Mouse (Mus musculus): ENCODE measurements around the gene Slc39a9. TPM values are rescaled to one million over a fixed set of nuclear protein-coding genes. Genes with fewer than 3 reads are reported as not detected.

Gene Slc39a9
- polyA plus RNA-seq, 1 experiment = 25.9 TPM

DNA sequence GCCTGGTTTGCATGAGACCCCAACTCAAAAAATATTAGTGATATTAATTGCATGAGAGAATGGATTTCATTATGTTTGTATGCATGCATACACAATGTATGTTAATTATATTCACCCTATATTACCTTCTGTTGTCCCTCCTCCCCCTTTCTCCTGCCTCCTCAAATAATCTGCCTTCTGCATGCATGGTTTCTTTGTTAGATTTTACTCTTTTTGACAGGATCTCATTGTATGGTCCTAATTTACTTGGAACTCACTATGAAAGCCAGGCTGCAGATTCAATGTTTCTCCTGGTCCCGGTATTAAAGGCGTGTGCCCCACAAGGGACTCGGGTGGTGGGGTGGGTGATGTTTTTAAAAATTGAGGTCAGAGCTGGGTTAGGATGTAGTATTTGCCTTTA is 40.6 kb downstream of the Slc39a9 start:
- Histone ChIP-seq H3K4me1 (ENCODE audit: control insufficient read depth, insufficient read depth, low read length) (no peaks in the 10 kb centered on the region), H3K4me3 (ENCODE audit: insufficient read depth, low read length) (no peak overlapping the region), H3K27ac (ENCODE audit: insufficient read depth, low read depth, low read length) (no peak overlapping the region)
- TF ChIP-seq CTCF (IDR thresholded peaks at IDR 0.05; ENCODE audit: low read depth, low read length) = no peak
- TF ChIP-seq POLR2A (IDR thresholded peaks at IDR 0.05; ENCODE audit: borderline replicate concordance, low read depth, low read length) = no peak

DNA sequence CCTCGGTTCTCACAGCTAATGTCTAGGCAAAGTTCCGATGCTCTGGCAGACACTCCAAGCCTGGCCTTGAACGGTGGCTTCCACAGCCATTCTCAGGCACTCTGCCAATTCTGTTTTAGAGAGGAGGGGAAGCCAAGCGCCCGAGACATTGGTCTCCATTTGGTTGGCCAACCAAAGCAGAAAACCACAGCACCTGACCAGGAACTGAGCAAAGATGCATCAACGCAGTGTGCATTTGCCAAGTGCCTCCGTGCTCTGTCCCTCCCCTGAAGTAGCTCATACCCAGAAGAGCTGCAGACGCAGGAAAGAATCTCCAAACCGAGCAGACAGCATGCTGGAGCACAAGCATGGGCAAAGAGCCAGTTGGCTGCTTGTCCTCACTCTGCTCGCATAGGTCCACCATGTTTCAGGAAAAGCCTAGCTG is 44.1 kb downstream of the Slc39a9 start:
- no peak overlapping the region for H3K27ac ChIP-seq (ENCODE audit: insufficient read depth, low read depth, low read length)
- no peak for TF ChIP-seq POLR2A (IDR thresholded peaks at IDR 0.05; ENCODE audit: borderline replicate concordance, low read depth, low read length)
- TF ChIP-seq CTCF (IDR thresholded peaks at IDR 0.05; ENCODE audit: low read depth, low read length) = no peak
- no peaks in the 10 kb centered on the region for H3K4me1 ChIP-seq (ENCODE audit: control insufficient read depth, insufficient read depth, low read length)
- H3K4me3 ChIP-seq (ENCODE audit: insufficient read depth, low read length) = no peak overlapping the region

DNA sequence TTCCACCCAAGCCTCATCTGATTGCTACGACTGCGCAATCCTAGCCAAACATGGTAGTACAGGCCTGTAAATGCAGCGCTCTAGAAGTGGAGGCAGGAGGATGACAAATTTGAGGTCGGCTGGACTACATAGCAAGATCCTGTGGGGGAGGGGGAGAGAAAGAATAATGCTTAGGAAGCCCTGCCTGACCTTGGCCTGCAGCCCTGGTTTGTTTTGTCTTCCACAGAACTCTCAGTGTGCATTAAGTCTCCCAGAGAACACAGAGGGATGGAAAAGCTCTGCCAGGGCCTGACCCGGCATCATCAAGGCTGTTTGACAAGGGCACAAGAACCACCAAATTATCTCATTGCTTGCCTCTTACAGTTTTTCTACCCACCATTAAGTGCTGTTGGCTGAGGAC is 46.0 kb downstream of the Slc39a9 start:
- TF ChIP-seq POLR2A (IDR thresholded peaks at IDR 0.05; ENCODE audit: borderline replicate concordance, low read depth, low read length) (no peak), CTCF (IDR thresholded peaks at IDR 0.05; ENCODE audit: low read depth, low read length) (no peak)

DNA sequence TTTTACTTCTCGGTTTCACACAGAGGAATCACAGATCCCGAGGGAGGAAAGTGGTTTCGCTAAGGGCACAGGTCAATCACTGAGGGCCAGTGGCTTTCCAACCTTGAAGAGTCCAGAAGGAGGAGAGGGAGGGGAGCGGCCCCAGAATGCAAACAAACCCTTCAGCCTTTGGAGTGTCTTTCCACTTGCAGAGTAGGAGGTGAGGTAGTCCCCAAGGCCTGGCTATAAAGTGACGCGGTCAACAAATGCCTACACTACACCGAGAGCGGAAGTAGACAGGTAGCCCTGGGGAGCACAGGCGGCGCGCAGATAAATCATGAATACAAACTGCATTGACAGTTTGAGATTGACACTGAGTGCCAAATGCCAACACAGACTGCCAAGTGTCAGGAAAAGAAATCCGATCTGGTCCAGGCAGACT is 48.0 kb downstream of the Slc39a9 start:
- TF ChIP-seq POLR2A (IDR thresholded peaks at IDR 0.05; ENCODE audit: borderline replicate concordance, low read depth, low read length) (no peak), CTCF (IDR thresholded peaks at IDR 0.05; ENCODE audit: low read depth, low read length) (no peak)
- Histone ChIP-seq H3K4me1 (ENCODE audit: control insufficient read depth, insufficient read depth, low read length) (no peaks in the 10 kb centered on the region), H3K27ac (ENCODE audit: insufficient read depth, low read depth, low read length) (no peak overlapping the region), H3K4me3 (ENCODE audit: insufficient read depth, low read length) (no peak overlapping the region)

More for the DNA sequence above, 46.0 kb downstream of the Slc39a9 start:
- H3K27ac ChIP-seq (ENCODE audit: insufficient read depth, low read depth, low read length) = no peak overlapping the region
- H3K4me1 ChIP-seq (ENCODE audit: control insufficient read depth, insufficient read depth, low read length) = no peaks in the 10 kb centered on the region
- H3K4me3 ChIP-seq (ENCODE audit: insufficient read depth, low read length) = no peak overlapping the region

DNA sequence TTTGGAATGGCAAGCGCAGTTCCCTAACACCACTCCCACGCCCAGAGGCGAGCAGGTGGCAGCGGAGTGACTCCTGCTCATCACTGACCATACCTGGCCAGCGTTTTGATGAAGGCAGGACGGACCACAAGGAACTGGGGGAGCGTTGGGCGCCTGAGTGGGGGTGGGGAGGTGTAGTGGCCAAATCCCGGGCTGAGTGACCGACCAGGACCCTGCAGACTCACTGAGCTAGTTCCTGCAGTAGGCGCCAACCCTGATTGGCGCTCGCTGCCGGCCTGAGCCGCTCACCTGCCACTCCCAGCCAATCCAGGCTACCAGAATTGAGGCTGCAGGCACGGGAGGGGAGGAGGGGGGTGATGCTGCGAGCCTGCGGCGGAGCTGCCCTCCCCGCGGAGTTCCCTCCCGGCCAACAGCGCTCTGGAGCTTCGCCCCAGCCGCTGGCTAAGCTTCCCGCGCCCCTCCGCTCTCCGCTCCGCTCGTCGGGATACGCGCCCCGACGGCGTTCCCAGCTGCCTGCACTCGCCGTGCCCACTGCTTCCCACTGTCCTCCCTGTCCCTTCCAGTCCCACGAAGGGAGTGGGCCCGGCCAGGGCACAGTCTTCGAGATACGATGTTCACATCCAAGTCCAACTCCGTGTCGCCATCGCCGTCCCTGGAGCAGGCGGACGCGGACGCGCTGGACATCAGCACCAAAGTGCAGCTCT is 48.7 kb downstream of the Slc39a9 start, which contains the start of gene Plekhd1:
TSS of gene Plekhd1 (plus strand) at position 323 of the 704 bp plus-strand sequence.
- no peak for TF ChIP-seq CTCF (IDR thresholded peaks at IDR 0.05; ENCODE audit: low read depth, low read length)
- no peak for TF ChIP-seq POLR2A (IDR thresholded peaks at IDR 0.05; ENCODE audit: borderline replicate concordance, low read depth, low read length)
- H3K27ac ChIP-seq (ENCODE audit: insufficient read depth, low read depth, low read length) = no peak within 1 kb of the TSS
- H3K4me1 ChIP-seq (ENCODE audit: control insufficient read depth, insufficient read depth, low read length) = no peaks in the 10 kb centered on the region
- H3K4me3 ChIP-seq (ENCODE audit: insufficient read depth, low read length) = no peak within 1 kb of the TSS

DNA sequence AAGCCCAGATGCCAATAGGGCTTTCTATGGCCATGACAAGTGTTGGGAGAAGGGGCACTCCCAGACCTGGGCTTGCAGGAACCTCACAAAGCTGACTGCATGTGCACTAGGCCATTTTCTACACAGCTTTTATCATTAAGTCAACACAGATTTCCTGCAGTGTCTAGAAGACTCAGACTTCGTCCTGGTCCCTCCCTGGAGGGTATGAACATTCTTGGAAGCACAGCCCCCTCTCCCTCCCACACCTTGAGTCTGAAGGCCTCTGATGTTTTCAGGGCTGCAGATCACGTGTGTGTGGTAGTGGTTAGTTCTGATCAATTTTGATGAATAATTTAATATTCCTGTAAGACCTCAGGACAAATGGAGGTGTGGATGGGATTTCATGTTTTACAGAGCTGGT is 50.0 kb downstream of the Slc39a9 start:
- TF ChIP-seq POLR2A (IDR thresholded peaks at IDR 0.05; ENCODE audit: borderline replicate concordance, low read depth, low read length) (no peak), CTCF (IDR thresholded peaks at IDR 0.05; ENCODE audit: low read depth, low read length) (no peak)
- no peak overlapping the region for H3K4me3 ChIP-seq (ENCODE audit: insufficient read depth, low read length)

DNA sequence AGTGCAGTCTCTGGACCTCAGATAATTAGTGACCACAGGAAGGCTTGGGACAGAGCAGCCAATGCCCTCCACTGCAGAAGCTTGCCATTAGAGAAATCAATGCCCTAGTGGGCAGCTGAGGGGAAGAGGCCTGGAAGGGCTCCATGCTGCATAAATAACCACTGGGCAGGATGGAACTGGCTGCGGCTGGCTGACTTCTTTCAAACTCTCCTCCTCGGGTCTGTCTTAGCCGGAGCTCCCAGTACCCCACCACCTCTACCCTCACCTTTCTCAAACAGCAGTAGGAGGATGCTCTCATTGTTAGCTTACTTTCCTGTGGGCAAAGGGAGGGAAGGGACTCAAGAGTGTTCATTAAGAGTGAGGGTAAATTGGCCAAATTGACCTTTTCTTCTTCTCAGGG is 51.3 kb downstream of the Slc39a9 start:
- TF ChIP-seq POLR2A (IDR thresholded peaks at IDR 0.05; ENCODE audit: borderline replicate concordance, low read depth, low read length) (no peak), CTCF (IDR thresholded peaks at IDR 0.05; ENCODE audit: low read depth, low read length) (no peak)
- Histone ChIP-seq H3K4me3 (ENCODE audit: insufficient read depth, low read length) (no peak overlapping the region), H3K4me1 (ENCODE audit: control insufficient read depth, insufficient read depth, low read length) (no peaks in the 10 kb centered on the region), H3K27ac (ENCODE audit: insufficient read depth, low read depth, low read length) (no peak overlapping the region)

More for the DNA sequence above, 50.0 kb downstream of the Slc39a9 start:
- Histone ChIP-seq H3K4me1 (ENCODE audit: control insufficient read depth, insufficient read depth, low read length) (no peaks in the 10 kb centered on the region), H3K27ac (ENCODE audit: insufficient read depth, low read depth, low read length) (no peak overlapping the region)

DNA sequence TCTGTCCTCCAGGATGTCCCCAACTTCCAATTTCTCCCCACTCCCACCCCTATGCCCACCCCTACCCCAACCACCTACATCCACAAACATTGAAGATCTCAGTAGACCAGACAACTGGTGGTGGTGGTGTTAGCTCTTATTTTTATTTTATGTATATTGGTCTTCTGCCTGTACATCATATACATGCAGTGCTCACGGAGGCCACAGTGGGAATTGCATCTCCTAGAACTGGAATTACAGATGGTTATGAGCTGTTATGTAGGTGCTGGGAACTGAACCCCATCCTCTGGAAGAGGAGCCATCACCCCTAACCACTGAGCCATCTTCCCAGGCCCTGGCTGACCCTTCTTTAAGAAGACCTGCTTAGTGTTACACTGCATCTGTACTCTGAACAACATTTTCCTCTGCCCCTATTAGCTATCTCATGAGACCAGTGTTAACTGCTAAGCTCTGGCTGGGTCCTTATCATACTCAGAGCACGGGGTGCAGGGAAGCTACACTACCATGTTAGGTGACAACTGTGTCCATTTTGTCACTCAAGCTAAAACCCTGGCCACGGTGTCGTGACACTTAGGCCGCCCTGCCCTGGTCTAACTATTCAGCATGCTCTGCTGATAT is 55.0 kb downstream of the Slc39a9 start:
- Histone ChIP-seq H3K27ac (ENCODE audit: insufficient read depth, low read depth, low read length) (no peak overlapping the region), H3K4me1 (ENCODE audit: control insufficient read depth, insufficient read depth, low read length) (no peaks in the 10 kb centered on the region), H3K4me3 (ENCODE audit: insufficient read depth, low read length) (no peak overlapping the region)
- TF ChIP-seq CTCF (IDR thresholded peaks at IDR 0.05; ENCODE audit: low read depth, low read length) = no peak
- TF ChIP-seq POLR2A (IDR thresholded peaks at IDR 0.05; ENCODE audit: borderline replicate concordance, low read depth, low read length) = no peak

DNA sequence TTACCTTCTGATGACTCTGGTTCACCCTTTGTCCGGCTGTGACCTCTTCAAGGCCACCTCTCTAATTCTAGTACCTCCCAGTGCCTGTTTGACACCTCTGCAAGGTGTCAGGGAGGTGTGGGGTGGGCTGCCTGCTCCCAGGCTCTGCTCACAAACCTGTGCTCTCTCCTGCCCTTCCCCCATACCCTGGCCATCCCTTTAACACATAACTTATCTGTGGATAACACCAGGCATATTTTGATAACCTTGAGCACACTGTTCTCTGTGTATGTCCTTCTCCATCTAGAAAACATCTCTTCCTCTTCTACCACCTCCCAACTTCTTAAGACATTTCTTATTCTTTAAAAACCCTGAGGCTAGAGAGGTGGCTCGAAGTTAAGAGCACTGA is 55.5 kb downstream of the Slc39a9 start:
- Histone ChIP-seq H3K4me1 (ENCODE audit: control insufficient read depth, insufficient read depth, low read length) (no peaks in the 10 kb centered on the region), H3K4me3 (ENCODE audit: insufficient read depth, low read length) (no peak overlapping the region), H3K27ac (ENCODE audit: insufficient read depth, low read depth, low read length) (no peak overlapping the region)
- TF ChIP-seq POLR2A (IDR thresholded peaks at IDR 0.05; ENCODE audit: borderline replicate concordance, low read depth, low read length) = no peak
- no peak for TF ChIP-seq CTCF (IDR thresholded peaks at IDR 0.05; ENCODE audit: low read depth, low read length)

DNA sequence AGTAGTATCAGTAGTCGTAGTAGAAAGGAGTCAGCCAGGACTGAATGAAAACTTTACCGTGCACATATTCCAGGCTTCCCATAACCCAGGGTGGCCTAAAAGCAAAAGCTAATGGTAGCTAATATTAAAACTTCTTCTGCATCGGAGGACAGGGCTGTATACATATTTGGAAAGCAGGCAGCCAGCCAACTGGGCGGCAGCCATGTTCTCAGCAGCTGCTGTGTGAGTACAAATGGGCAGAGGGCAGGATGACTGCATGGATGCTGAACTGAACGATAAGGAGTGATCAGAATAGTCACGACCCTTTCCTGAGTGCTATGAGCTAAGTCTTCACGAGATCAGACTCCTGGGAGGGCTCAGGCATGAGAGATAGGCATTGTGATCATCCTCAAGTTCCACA is 57.6 kb downstream of the Slc39a9 start:
- no peaks in the 10 kb centered on the region for H3K4me1 ChIP-seq (ENCODE audit: control insufficient read depth, insufficient read depth, low read length)
- no peak overlapping the region for H3K27ac ChIP-seq (ENCODE audit: insufficient read depth, low read depth, low read length)
- H3K4me3 ChIP-seq (ENCODE audit: insufficient read depth, low read length) = no peak overlapping the region
- TF ChIP-seq POLR2A (IDR thresholded peaks at IDR 0.05; ENCODE audit: borderline replicate concordance, low read depth, low read length) (no peak), CTCF (IDR thresholded peaks at IDR 0.05; ENCODE audit: low read depth, low read length) (no peak)
